Mouse (Mus musculus) spleen, postnatal 10 days (tissue): Measurements from ENCODE around the gene Trp63.

Source experiments
- DNase-seq, 2 experiments: peaks; one replicate each; pipeline ENCODE4 v3.0.0; 2021 to 2022; ENCODE audit warnings: low spot score in 2 of 2

The Trp63 gene

DNA sequence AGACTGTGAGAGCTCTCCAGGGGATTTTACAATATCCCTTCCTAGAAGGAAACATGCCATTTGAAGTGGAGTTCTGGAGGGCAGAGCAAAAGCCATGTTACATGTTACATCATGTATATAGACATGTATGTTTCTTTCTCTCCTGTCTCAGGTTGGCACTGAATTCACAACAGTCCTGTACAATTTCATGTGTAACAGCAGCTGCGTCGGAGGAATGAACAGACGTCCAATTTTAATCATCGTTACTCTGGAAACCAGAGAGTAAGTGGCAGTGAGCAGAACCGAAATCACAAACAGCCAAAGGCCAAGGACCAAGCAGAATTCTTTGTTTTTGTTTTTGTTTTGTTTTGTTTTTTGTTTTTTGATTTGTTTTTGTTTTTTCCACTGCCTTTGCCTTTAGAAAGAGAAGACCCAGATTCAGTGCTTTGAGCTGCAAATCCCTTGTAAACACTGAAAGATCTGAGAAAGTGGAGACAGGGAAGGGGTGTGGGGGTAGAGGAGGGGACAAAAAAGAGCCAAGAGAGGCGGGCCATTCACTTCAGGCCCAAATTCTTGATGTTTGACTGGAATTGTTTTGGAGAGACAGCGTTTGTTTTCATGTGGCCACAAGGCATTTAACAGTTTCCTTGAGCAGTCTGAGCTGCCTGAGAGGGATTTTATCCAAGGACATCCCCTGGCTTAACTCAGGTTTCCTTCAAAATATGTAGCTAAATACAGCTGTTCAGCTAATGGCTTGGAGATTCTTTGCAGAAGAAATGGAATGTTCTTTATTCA, 181.7 kb downstream of the Trp63 start:
- no peak for DNase-seq

DNA sequence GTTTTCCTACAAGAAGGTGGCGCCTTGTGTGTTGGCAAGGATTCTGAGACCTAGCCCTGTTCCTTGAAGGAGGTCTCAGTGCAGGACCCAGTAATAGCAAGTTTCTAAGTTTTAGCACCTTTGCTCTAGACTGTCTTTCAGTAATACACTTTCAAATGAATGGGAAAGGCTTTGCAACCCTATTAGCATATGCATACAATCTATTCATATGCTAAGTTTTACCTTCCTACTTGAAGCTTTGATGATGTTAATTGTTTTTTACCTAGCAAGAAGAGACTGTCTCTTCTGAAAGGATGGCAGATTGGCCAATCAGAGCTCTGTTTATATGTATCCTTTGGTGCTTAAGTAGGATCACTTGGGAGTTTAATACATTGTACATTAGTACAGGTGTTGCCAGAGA, 187.9 kb downstream of the Trp63 start:
- DNase-seq = no peak

- DNase-seq = no peak
Observed at GRCm38 (mm10) chr16:25875681-25876080, 192.1 kb downstream of the Trp63 start.

GRCm38 (mm10) chr16:25877416-25877965, 193.9 kb downstream of the Trp63 start:
- DNase-seq = no peak

- DNase-seq = no peak
Observed at GRCm38 (mm10) chr16:25878116-25878515, 194.6 kb downstream of the Trp63 start.

GRCm38 (mm10) chr16:25899071-25899470, 215.5 kb downstream of the Trp63 start:
- no peak for DNase-seq

DNA sequence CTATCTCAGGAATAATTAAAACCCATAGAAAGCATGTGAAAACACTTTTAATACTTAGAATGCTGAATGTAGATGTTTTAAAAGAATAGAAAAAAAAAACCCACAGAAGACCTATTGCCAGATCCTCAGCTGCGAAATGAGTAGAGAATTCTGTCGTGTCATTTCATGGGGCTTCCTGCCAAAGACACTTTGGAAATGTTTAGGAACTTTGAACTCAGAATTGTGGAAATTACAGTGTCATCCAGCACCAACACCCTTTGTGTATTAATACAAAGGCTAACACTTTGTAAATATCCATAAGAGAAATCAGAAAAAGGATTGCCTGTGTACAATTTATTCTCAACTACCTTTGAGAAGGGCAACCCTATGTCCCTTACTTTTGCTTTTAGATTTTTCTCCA, 216.1 kb downstream of the Trp63 start:
- DNase-seq = no peak

DNA sequence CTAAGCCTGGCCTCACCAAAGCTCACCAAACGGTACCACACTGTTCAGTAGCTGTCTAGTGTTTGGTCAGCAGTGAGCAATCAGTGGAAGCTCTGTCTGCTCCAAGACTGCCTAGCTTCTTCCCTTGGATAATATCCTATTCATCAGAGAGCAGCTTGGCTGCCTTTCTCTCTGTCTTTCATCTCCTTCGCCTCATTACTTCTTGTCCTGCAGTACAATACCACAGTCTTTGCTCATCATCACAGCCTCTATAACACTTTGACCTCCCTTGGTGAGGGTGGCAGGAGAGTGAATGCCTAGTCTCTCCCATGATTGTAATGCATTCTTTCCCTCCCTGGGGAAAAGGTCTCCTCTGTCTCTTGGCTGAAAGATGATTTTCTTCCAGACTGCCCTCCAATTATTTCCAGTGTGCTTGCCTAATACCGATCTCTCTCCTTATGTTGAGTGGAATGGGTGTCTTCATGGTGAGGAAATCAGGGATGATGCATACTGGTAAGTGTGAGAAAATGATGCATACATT, 216.9 kb downstream of the Trp63 start:
- no peak for DNase-seq

DNA sequence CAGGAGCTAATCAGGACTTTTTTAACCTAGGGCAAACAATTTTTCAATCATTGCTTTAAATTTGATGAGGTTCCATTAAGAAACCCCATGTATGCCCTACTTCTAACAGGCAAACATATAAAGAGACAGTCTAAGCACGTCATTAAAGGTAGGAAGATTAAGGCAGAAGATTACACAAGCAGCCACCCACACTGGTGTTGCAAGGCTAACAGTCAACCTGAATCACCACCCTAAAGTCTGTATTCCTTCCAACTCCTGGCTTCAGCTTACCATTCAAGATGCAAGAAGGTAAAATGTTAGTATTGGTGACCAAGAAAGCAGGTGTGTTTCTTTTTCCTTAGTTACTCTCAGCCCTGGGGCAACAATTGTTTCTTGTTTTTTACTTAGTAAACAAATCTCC, 228.6 kb downstream of the Trp63 start:
- no peak for DNase-seq

DNA sequence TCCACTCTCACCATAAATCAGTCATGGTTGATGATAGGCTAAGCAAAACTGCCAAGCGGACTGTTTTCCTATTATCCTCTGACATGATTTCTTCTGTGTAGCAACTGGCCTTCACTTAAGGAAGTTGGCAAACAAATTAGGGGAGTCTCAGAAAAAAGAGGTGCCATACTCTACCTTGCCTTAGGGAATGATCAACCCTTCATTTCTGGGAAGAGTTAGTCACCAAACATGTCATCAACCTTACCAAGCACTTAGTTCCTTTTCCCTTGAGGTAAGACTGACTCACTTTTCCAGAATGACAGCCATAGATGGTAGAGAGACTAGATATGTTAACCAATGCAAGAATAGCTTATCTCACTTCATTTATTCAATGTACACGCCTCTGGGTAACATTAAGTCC, 250.6 kb downstream of the Trp63 start:
- no peak for DNase-seq
